Mouse (Mus musculus) heart, postnatal 0 days (tissue): Measurements from ENCODE around the gene Afg1l.

Experiments used
- CTCF ChIP-seq: IDR thresholded peaks from 2 replicates; pipeline ENCODE4 v1.5.1; 2016; ENCODE audit warnings: antibody characterized with exemption, control low read depth, low read depth
- EP300 ChIP-seq: IDR thresholded peaks from 2 replicates; pipeline ENCODE4 v1.6.1; 2016; ENCODE audit warnings: antibody characterized with exemption, low read depth

GRCm38 (mm10) chr10:42480719-42481118 lies 2.4 kb upstream of the Afg1l start:
- TF ChIP-seq CTCF, result no peak
- TF ChIP-seq EP300, result no peak
